Mouse (Mus musculus) fat pad, adult 2 months (tissue): ENCODE data around the gene Trpm2.
"Not testable (repeated sequence)": the region's sequence is repeated elsewhere in the genome, so short reads cannot be mapped to it uniquely, and the experiment has no call there.

ENCODE experiments used
- DNase-seq: peaks from one replicate; pipeline ENCODE4 v3.0.0-alpha.2; 2011; ENCODE audit warnings: low read depth, low spot score; ENCODE audit errors: extremely low read depth

Trpm2 gene

GRCm38 (mm10) chr10:77978351-77979350 lies 8.3 kb upstream of the Trpm2 start, which contains the start of gene 1810043G02Rik:
Gene 1810043G02Rik (plus strand): TSS chr10:77978524.
- DNase-seq = peak; percentile 23

- no peak for DNase-seq
Measured at GRCm38 (mm10) chr10:77976458-77977150, 6.2 kb upstream of the Trpm2 start.

- no peak for DNase-seq
Measured at GRCm38 (mm10) chr10:77975653-77976052, 5.3 kb upstream of the Trpm2 start.

- DNase-seq = no peak
Measured at GRCm38 (mm10) chr10:77974811-77975210, 4.4 kb upstream of the Trpm2 start.

- DNase-seq = peak; percentile 13
Measured at GRCm38 (mm10) chr10:77974323-77974722, 4.0 kb upstream of the Trpm2 start.

GRCm38 (mm10) chr10:77971709-77972553 lies 1.6 kb upstream of the Trpm2 start:
- no peak for DNase-seq

- no peak for DNase-seq
Measured at GRCm38 (mm10) chr10:77971191-77971590, 828 bp upstream of the Trpm2 start.

GRCm38 (mm10) chr10:77969973-77970325 lies 414 bp downstream of the Trpm2 start:
- DNase-seq = no peak

GRCm38 (mm10) chr10:77969274-77969972 lies 940 bp downstream of the Trpm2 start:
- DNase-seq = no peak

GRCm38 (mm10) chr10:77963971-77964370 lies 6.4 kb downstream of the Trpm2 start:
- no peak for DNase-seq

GRCm38 (mm10) chr10:77962725-77963124 lies 7.6 kb downstream of the Trpm2 start:
- DNase-seq = no peak

- not testable (repeated sequence) for DNase-seq
Measured at GRCm38 (mm10) chr10:77950468-77950867, 19.9 kb downstream of the Trpm2 start.

- no peak for DNase-seq
Measured at GRCm38 (mm10) chr10:77939685-77940084, 30.7 kb downstream of the Trpm2 start.

- DNase-seq = no peak
Measured at GRCm38 (mm10) chr10:77927375-77927774, 43.0 kb downstream of the Trpm2 start.

- no peak for DNase-seq
Measured at GRCm38 (mm10) chr10:77926140-77926539, 44.2 kb downstream of the Trpm2 start.

- DNase-seq = peak; percentile 16
Measured at GRCm38 (mm10) chr10:77922681-77923080, 47.7 kb downstream of the Trpm2 start.

- no peak for DNase-seq
Measured at GRCm38 (mm10) chr10:77921009-77921408, 49.4 kb downstream of the Trpm2 start.

- DNase-seq = no peak
Measured at GRCm38 (mm10) chr10:77916636-77917335, 53.6 kb downstream of the Trpm2 start.

GRCm38 (mm10) chr10:77913292-77913691 lies 57.1 kb downstream of the Trpm2 start:
- DNase-seq = no peak

GRCm38 (mm10) chr10:77912605-77913004 lies 57.8 kb downstream of the Trpm2 start:
- DNase-seq = no peak
